Mouse (Mus musculus) olfactory bulb, adult 2 months (tissue): ENCODE measurements around the gene Actg2. TPM values are rescaled to one million over a fixed set of nuclear protein-coding genes. Genes with fewer than 3 reads are reported as not detected.

Experiments used
- H3K27ac ChIP-seq: fragments of 200-500 bp; 2 replicates; pipeline ENCODE4 v1.5.1; 2012; ENCODE audit warnings: low read depth, low read length; ENCODE audit not compliant: insufficient read depth
- H3K4me1 ChIP-seq: fragments of 200-500 bp; 2 replicates; pipeline ENCODE4 v1.6.1; 2012; ENCODE audit warnings: low read length; ENCODE audit not compliant: control insufficient read depth, insufficient read depth
- H3K4me3 ChIP-seq: fragments of 200-500 bp; 2 replicates; pipeline ENCODE4 v1.5.1; 2012; ENCODE audit warnings: mild to moderate bottlenecking, low read depth, low read length, moderate library complexity; ENCODE audit not compliant: insufficient read depth
- CTCF ChIP-seq: fragments of 200-500 bp; IDR thresholded peaks from 2 replicates; pipeline ENCODE4 v1.5.1; 2012; ENCODE audit warnings: low read depth, mild to moderate bottlenecking, low read length, moderate library complexity; ENCODE audit not compliant: insufficient read depth
- POLR2A ChIP-seq: fragments of 200-500 bp; IDR thresholded peaks from 2 replicates; pipeline ENCODE4 v1.6.1; 2012; ENCODE audit warnings: mild to moderate bottlenecking, low read depth, low read length, moderate library complexity; ENCODE audit not compliant: insufficient read depth
- WGBS: fragments of 180-500 bp; shearing (Covaris S2); methylation state at CpG from one replicate; pipeline ENCODE4 v1.1.7; 2018; 5-methylcytosine and 5-hydroxymethylcytosine counted together
- polyA plus RNA-seq: library from polyadenylated mRNA; stranded (reverse); fragments of >200 nt; gene quantifications from 2 replicates; pipeline ENCODE4 v1.2.4, GENCODE M21; 2012; ENCODE audit warnings: low replicate concordance; ENCODE audit not compliant: missing spikeins, insufficient read depth, insufficient read length

The Actg2 gene
- polyA plus RNA-seq, 1 experiment: not detected

DNA sequence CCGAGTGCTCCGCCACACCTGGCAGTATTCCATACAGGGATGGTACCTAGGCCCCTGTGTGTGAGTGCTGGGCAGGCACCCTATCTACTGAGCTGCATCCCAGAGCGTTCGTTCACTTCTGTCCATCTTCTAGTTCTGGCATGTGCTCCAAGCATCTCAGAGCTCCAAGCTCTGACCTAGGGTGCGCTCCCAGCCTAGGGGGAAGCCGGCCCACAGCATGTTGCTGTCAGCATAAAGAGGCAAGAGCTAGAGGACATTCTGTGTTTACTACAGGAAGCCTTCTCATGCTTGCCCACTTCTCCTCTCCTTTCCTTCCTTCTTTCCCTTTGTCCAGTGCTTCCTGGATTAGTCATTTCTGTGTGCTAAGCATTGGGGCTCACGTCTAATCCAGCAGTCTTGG is 60.6 kb downstream of the Actg2 start:
- 80% methylated on average over 7 of the region's 7 CpGs for WGBS
- Histone ChIP-seq H3K4me1 (peaks cover 4% of the 10 kb centered on the region), H3K27ac (no peak overlapping the region), H3K4me3 (no peak overlapping the region)
- no peak for TF ChIP-seq POLR2A
- no peak for TF ChIP-seq CTCF

DNA sequence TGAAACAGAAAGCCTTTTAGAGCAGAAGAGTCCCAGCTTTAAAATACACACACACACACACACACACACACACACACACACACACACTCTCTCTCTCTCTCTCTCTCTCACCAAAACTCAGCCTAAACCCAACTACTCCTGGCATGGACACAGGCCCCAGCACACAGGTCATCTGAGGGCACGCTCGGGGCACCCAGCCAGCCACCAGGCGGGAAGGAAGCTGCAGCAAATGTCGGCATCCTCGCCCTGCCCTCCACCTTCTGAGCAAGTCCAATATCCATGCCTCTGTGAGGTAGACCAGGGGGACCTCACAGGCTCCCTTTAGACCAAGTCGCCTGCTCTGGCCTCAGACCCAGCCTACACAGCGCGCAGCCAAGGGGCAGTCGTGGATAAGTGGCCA is 62.8 kb downstream of the Actg2 start:
- WGBS: 62% methylated on average over 9 of the region's 9 CpGs
- no peak for TF ChIP-seq CTCF
- no peak for TF ChIP-seq POLR2A
- H3K4me3 ChIP-seq: no peak overlapping the region
- peaks cover 4% of the 10 kb centered on the region for H3K4me1 ChIP-seq
- H3K27ac ChIP-seq: no peak overlapping the region

DNA sequence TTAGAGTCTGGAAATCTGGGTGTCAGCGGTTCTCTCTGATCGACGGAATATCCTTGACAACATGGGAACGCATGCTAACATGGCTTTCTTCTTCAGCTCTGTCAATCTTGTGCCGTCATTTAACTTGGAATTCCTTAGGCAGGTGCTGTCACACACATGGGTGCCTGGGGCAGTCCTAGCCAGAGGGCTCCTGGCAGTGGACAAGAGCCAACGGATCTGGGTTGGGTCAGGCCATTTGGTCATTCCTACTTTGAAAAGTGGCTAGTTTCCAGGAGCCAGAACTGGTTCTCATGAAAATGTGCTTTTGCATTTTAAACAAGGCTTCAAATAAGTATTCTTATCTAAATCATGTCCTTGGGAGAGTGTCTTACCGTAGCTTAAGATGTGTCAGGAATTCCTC is 64.3 kb downstream of the Actg2 start:
- WGBS: 89% methylated on average over 7 of the region's 7 CpGs
- Histone ChIP-seq H3K4me1 (peaks cover 4% of the 10 kb centered on the region), H3K27ac (no peak overlapping the region), H3K4me3 (no peak overlapping the region)
- no peak for TF ChIP-seq CTCF
- no peak for TF ChIP-seq POLR2A

DNA sequence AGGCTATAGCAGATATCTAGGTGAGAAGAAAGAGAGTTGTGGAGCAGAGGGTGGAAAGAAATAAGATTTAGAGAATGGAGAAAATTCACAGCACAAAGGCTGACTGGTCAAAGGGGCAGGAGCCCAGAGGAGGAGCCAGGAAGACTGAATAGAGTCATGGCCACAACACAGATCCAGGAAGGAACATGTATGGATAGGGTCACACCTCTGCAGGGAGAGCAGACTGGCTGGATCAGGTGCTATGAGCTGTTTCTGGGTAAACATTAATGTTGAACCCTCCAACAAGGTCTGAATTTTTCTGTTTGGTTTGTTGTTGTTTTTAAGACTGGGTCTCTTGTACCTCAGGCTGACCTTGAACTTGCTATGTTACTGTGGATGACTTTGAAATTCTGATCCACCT is 72.1 kb downstream of the Actg2 start:
- no peak overlapping the region for H3K27ac ChIP-seq

More for the DNA sequence above, 72.1 kb downstream of the Actg2 start:
- Histone ChIP-seq H3K4me3 (no peak overlapping the region), H3K4me1 (no peaks in the 10 kb centered on the region)
- TF ChIP-seq POLR2A (no peak), CTCF (no peak)

Other genes with a start within 250 kb of the Actg2 start
- gene Mthfd2, start 210.4 kb downstream of the Actg2 start, polyA plus RNA-seq: not detected in 2 replicates
- not detected in 2 replicates for gene Mob1a, start 210.2 kb downstream of the Actg2 start, polyA plus RNA-seq
- not detected in 2 replicates for gene Bola3, start 187.1 kb downstream of the Actg2 start, polyA plus RNA-seq
- 65.6 and 107 TPM in 2 replicates for gene Tet3, start 77.2 kb downstream of the Actg2 start, polyA plus RNA-seq
- gene Dguok, start 29.3 kb downstream of the Actg2 start, polyA plus RNA-seq: not detected in 2 replicates
- not detected in 2 replicates for gene Stambp, start 36.5 kb upstream of the Actg2 start, polyA plus RNA-seq
- gene Clec4f, start 119.9 kb upstream of the Actg2 start, polyA plus RNA-seq: not detected in 2 replicates
- gene Cd207, start 141.6 kb upstream of the Actg2 start, polyA plus RNA-seq: not detected in 2 replicates
- not detected in 2 replicates for gene Vax2, start 175.0 kb upstream of the Actg2 start, polyA plus RNA-seq
- gene Atp6v1b1, start 206.7 kb upstream of the Actg2 start, polyA plus RNA-seq: not detected in 2 replicates
- gene Ankrd53, start 226.4 kb upstream of the Actg2 start, polyA plus RNA-seq: not detected in 2 replicates
- gene Tex261, start 239.5 kb upstream of the Actg2 start, polyA plus RNA-seq: 568 TPM in 1 of 2 replicates, not detected in the other